Mouse (Mus musculus): ENCODE data around the gene Shisal1. TPM values are rescaled to one million over a fixed set of nuclear protein-coding genes. Genes with fewer than 3 reads are reported as not detected.

Shisal1 gene
- total and polyA plus RNA-seq, 2 experiments from 2014 or later, result 0.18 to 0.46 TPM

DNA sequence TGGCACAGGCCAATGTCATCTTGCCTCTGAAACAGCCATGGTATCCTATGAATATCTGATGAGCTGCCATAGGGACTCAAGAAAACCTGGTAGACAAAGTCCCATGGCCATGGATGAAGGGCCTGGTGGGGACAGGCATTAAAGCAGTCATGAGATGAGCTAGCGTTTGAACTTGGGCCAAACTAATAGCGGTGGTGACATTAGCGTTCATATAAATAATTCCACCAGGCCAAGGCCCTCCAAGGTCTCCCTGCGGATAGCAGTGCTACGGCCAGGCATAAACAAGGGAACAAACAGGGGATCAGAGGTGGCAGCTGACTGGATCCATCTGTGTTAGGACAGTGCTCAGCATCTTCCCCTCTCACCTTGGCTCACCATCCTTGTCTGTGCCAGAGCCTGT, 21.2 kb downstream of the Shisal1 start:
- no peak for ATAC-seq (ENCODE audit: insufficient read depth, low read depth)
- H3K9ac ChIP-seq (replicated peaks; ENCODE audit: low read depth, low read length), result no peak overlapping the region
- no peak overlapping the region for H3K27ac ChIP-seq (ENCODE audit: low read depth)
- TF ChIP-seq CTCF (IDR thresholded peaks at IDR 0.05; ENCODE audit: low read depth), result no peak
- no peak for TF ChIP-seq EP300 (IDR thresholded peaks at IDR 0.05; ENCODE audit: low read depth)
- 88% methylated on average over 5 of the region's 5 CpGs for WGBS
- H3K4me3 ChIP-seq (ENCODE audit: low read depth, low read length), result no peak overlapping the region
- no peak for DNase-seq (ENCODE audit: low spot score)
- H3K4me1 ChIP-seq (ENCODE audit: control insufficient read depth, insufficient read depth), result peaks cover 8% of the 10 kb centered on the region; the same call in 1 of the 2 replicates
- 0 out of 2 replicates have a peak, but pooled peaks cover 3% of the 10 kb centered on the region for H3K27me3 ChIP-seq (ENCODE audit: control insufficient read depth, insufficient read depth, low read length)
- H3K4me2 ChIP-seq (ENCODE audit: low read depth, low read length), result no peak overlapping the region
- H3K9me3 ChIP-seq (replicated peaks; ENCODE audit: control insufficient read depth, low read length), result no peaks in the 10 kb centered on the region
- no peaks in the 10 kb centered on the region for H3K36me3 ChIP-seq (replicated peaks; ENCODE audit: control insufficient read depth, insufficient read depth, low read length)

DNA sequence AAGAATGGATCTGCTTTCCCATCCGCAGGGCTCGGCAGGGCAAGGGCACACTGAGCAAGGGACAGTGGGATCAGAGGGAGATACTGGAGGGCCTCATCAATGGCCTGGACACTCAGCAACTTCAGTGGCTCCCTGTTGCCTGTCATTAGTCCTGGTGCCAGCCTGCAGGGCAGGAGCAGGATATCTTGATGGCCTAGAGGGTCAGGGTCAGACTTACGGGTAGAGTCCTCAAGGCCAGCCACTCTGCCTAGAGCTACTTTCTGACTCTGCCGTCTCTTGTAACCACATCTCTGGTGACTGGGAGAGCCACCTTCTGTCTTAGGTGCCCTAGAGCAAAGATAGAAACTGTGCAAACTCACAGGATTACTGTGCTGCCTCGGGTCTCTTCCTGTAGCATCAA, 23.1 kb downstream of the Shisal1 start:
- 55% methylated on average over 5 of the region's 5 CpGs for WGBS
- H3K4me3 ChIP-seq (ENCODE audit: low read depth, low read length), result no peak overlapping the region
- H3K27me3 ChIP-seq (ENCODE audit: control insufficient read depth, insufficient read depth, low read length), result 0 out of 2 replicates have a peak, but pooled peaks cover 3% of the 10 kb centered on the region
- no peaks in the 10 kb centered on the region for H3K36me3 ChIP-seq (replicated peaks; ENCODE audit: control insufficient read depth, insufficient read depth, low read length)
- H3K4me2 ChIP-seq (ENCODE audit: low read depth, low read length), result no peak overlapping the region
- peaks cover 8% of the 10 kb centered on the region; the same call in 1 of the 2 replicates for H3K4me1 ChIP-seq (ENCODE audit: control insufficient read depth, insufficient read depth)
- H3K27ac ChIP-seq (ENCODE audit: low read depth), result no peak overlapping the region
- no peak overlapping the region for H3K9ac ChIP-seq (replicated peaks; ENCODE audit: low read depth, low read length)
- ATAC-seq (ENCODE audit: insufficient read depth, low read depth) (no peak), DNase-seq (ENCODE audit: low spot score) (no peak)
- TF ChIP-seq EP300 (IDR thresholded peaks at IDR 0.05; ENCODE audit: low read depth) (no peak), CTCF (IDR thresholded peaks at IDR 0.05; ENCODE audit: low read depth) (no peak)
- no peaks in the 10 kb centered on the region for H3K9me3 ChIP-seq (replicated peaks; ENCODE audit: control insufficient read depth, low read length)

DNA sequence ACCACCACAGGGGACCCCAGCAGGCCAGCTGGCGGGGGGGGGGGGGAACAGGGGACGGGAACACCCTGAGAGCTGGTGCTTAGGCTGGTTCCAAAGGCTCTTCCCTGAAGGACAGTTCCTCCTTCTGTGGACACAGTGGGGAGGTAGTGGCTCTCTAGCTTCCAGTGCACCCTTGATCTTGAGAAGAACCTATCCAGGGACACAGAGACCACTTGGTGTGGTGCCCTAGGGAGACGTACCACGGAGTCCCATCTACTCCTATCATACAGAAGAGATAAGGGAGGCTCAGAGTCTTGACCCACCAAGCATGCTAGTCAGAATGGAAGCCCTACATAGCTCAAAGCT, 28.7 kb downstream of the Shisal1 start:
- WGBS, result 38% methylated on average over 4 of the region's 4 CpGs
- H3K27ac ChIP-seq (ENCODE audit: low read depth), result no peak overlapping the region
- DNase-seq (ENCODE audit: low spot score), result no peak
- no peak for ATAC-seq (ENCODE audit: insufficient read depth, low read depth)
- TF ChIP-seq EP300 (IDR thresholded peaks at IDR 0.05; ENCODE audit: low read depth) (no peak), CTCF (IDR thresholded peaks at IDR 0.05; ENCODE audit: low read depth) (no peak)
- no peaks in the 10 kb centered on the region for H3K4me1 ChIP-seq (ENCODE audit: control insufficient read depth, insufficient read depth)
- H3K4me2 ChIP-seq (ENCODE audit: low read depth, low read length), result no peak overlapping the region
- H3K4me3 ChIP-seq (ENCODE audit: low read depth, low read length), result no peak overlapping the region
- H3K27me3 ChIP-seq (ENCODE audit: control insufficient read depth, insufficient read depth, low read length), result peaks cover 13% of the 10 kb centered on the region; the same call in 1 of the 2 replicates
- H3K9ac ChIP-seq (replicated peaks; ENCODE audit: low read depth, low read length), result no peak overlapping the region
- no peaks in the 10 kb centered on the region for H3K9me3 ChIP-seq (replicated peaks; ENCODE audit: control insufficient read depth, low read length)
- no peaks in the 10 kb centered on the region for H3K36me3 ChIP-seq (replicated peaks; ENCODE audit: control insufficient read depth, insufficient read depth, low read length)

DNA sequence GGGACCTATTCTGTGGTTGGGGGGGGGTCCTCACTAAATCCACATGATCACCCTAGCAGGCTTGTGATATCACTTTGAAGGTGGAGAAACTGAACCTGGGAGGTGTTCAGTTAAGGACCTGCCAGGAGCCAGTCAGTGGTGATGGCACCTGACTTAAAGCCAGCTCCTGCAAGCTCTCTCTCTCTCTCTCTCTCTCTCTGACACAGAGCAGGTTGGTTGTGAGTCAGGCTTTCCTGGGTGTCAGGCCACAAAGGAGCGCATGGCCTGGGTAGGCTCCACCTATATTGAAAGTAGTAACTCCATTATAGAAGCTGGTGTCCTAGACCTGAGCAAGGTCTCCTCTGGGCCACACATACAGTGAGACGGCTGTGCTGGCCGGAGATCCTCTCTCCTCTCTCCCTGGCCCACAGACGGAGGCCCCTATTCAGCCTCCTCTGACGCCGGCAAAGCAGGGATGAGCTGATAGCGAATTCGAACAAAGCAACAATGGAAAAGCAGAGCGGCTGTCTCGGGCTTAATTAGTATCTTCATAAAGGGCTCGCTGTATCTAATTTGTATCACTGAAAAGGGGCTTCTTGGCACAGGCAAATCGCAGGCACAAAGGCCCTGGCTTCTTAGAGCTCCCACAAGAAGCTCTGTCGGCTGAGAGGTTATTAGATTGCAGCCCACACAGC, 29.2 kb downstream of the Shisal1 start:
- H3K4me3 ChIP-seq (ENCODE audit: low read depth, low read length), result no peak overlapping the region
- TF ChIP-seq EP300 (IDR thresholded peaks at IDR 0.05; ENCODE audit: low read depth) (no peak), CTCF (IDR thresholded peaks at IDR 0.05; ENCODE audit: low read depth) (no peak)
- no peak for ATAC-seq (ENCODE audit: insufficient read depth, low read depth)
- no peaks in the 10 kb centered on the region for H3K9me3 ChIP-seq (replicated peaks; ENCODE audit: control insufficient read depth, low read length)
- H3K4me2 ChIP-seq (ENCODE audit: low read depth, low read length), result no peak overlapping the region
- peaks cover 14% of the 10 kb centered on the region; the same call in 1 of the 2 replicates for H3K27me3 ChIP-seq (ENCODE audit: control insufficient read depth, insufficient read depth, low read length)
- no peak overlapping the region for H3K27ac ChIP-seq (ENCODE audit: low read depth)
- no peak for DNase-seq (ENCODE audit: low spot score)
- 52% methylated on average over 13 of the region's 13 CpGs for WGBS
- no peaks in the 10 kb centered on the region for H3K4me1 ChIP-seq (ENCODE audit: control insufficient read depth, insufficient read depth)
- no peaks in the 10 kb centered on the region for H3K36me3 ChIP-seq (replicated peaks; ENCODE audit: control insufficient read depth, insufficient read depth, low read length)
- no peak overlapping the region for H3K9ac ChIP-seq (replicated peaks; ENCODE audit: low read depth, low read length)

DNA sequence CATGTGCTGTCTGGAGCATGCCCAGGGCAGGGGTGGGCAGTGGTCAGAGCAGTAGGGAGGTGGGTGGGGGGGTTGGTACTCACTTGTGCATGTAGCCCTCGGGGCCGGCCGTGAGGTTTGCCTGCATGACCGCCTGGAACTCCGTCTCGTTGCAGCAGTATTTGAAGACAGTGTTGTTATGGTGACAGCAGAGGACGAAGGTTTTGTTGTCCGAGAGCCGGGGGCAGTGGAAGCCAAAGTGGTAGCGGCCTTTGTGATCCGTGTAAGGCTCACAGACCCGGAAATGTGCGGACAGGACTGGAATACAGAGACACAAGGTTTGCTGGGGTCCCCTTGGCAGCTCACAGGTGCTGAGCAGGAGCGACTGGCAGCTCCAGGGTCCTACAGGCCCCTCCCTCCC, 29.9 kb downstream of the Shisal1 start:
- no peaks in the 10 kb centered on the region for H3K36me3 ChIP-seq (replicated peaks; ENCODE audit: control insufficient read depth, insufficient read depth, low read length)
- DNase-seq (ENCODE audit: low spot score) (no peak), ATAC-seq (ENCODE audit: insufficient read depth, low read depth) (no peak)
- H3K27ac ChIP-seq (ENCODE audit: low read depth), result no peak overlapping the region
- TF ChIP-seq EP300 (IDR thresholded peaks at IDR 0.05; ENCODE audit: low read depth) (no peak), CTCF (IDR thresholded peaks at IDR 0.05; ENCODE audit: low read depth) (no peak)
- no peaks in the 10 kb centered on the region for H3K4me1 ChIP-seq (ENCODE audit: control insufficient read depth, insufficient read depth)
- no peak overlapping the region for H3K9ac ChIP-seq (replicated peaks; ENCODE audit: low read depth, low read length)
- H3K9me3 ChIP-seq (replicated peaks; ENCODE audit: control insufficient read depth, low read length), result no peaks in the 10 kb centered on the region
- peaks cover 14% of the 10 kb centered on the region; the same call in 1 of the 2 replicates for H3K27me3 ChIP-seq (ENCODE audit: control insufficient read depth, insufficient read depth, low read length)
- no peak overlapping the region for H3K4me2 ChIP-seq (ENCODE audit: low read depth, low read length)
- 74% methylated on average over 14 of the region's 14 CpGs for WGBS
- no peak overlapping the region for H3K4me3 ChIP-seq (ENCODE audit: low read depth, low read length)

Measured in heart, postnatal 0 days (tissue).